In genomic region chr5:31289626-31290230, GRCm38 (mm10) we compare ENCODE assay signal across 1 mouse cellular context.
TF ChIP-seq lines count a peak whose summit lies in the region.

No protein-coding gene starts in this region.

TF ChIP-seq in CH12.LX, 34 proteins besides CTCF, POLR2A, EP300 and RAD21:
- TF ChIP-seq TBP (conservative IDR thresholded peaks at IDR 0.05; ENCODE audit: low read depth, low read length): no peak
- TF ChIP-seq POLR2AphosphoS2 (IDR thresholded peaks at IDR 0.05; ENCODE audit: low read depth, low read length): no peak
- TF ChIP-seq MEF2A (IDR thresholded peaks at IDR 0.05; ENCODE audit: borderline replicate concordance, low read depth, low read length): no peak
- TF ChIP-seq MAZ (IDR thresholded peaks at IDR 0.05; ENCODE audit: low read depth, low read length): 0 out of 2 replicates have a peak, but pooled peaks have one; percentile 21
- no peak for TF ChIP-seq UBTF (IDR thresholded peaks at IDR 0.05; ENCODE audit: low read depth, low read length)
- TF ChIP-seq BHLHE40 (IDR thresholded peaks at IDR 0.05; ENCODE audit: low read depth, low read length): no peak
- TF ChIP-seq CHD2 (IDR thresholded peaks at IDR 0.05; ENCODE audit: low read length): no peak; the same call in 1 of the 2 replicates
- TF ChIP-seq E2F4 (IDR thresholded peaks at IDR 0.05; ENCODE audit: insufficient replicate concordance, low read depth, low read length): no peak
- no peak for TF ChIP-seq USF1 (IDR thresholded peaks at IDR 0.05; ENCODE audit: low read depth, low read length)
- 0 out of 2 replicates have a peak, but pooled peaks have one; percentile 19 for TF ChIP-seq TCF12 (IDR thresholded peaks at IDR 0.05; ENCODE audit: low read depth, low read length)
- peak; percentile 78 for TF ChIP-seq JUND (conservative IDR thresholded peaks at IDR 0.05; ENCODE audit: low read depth, low read length)
- TF ChIP-seq CHD1 (IDR thresholded peaks at IDR 0.05; ENCODE audit: low read depth, low read length): no peak
- peak; percentile 43 for TF ChIP-seq ETS1 (conservative IDR thresholded peaks at IDR 0.05; ENCODE audit: low read depth, low read length)
- TF ChIP-seq ELF1 (IDR thresholded peaks at IDR 0.05; ENCODE audit: low read depth, low read length): no peak
- TF ChIP-seq SIN3A (IDR thresholded peaks at IDR 0.05; ENCODE audit: low read length): no peak
